Mouse (Mus musculus): ENCODE data around the gene Fermt3. TPM values are rescaled to one million over a fixed set of nuclear protein-coding genes. Genes with fewer than 3 reads are reported as not detected.

The Fermt3 gene
- polyA plus RNA-seq, 1 experiment = 48.3 TPM

DNA sequence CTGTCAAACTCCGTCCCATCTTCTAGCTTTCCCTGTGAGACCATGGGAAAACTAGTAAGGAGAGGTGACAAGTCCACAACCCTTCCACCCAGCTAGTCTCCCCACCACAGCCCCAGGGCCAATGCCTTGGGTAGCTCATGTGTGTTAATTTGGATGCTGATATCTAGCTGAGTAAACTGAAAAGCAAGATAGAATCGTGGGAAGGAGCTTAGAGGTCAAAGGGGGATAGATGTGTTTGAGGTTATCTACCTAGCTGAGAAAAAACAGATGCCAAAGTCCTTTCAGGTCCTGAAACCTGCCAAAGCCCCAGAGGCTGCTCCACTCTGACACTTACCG lies 40.7 kb downstream of the Fermt3 start:
- Histone ChIP-seq H3K36me3 (ENCODE audit: control insufficient read depth) (peaks cover 37% of the 10 kb centered on the region), H3K9me3 (ENCODE audit: control insufficient read depth, low read length) (no peaks in the 10 kb centered on the region), H3K27me3 (ENCODE audit: control insufficient read depth) (no peaks in the 10 kb centered on the region), H3K4me3 (replicated peaks) (peak overlapping the region; percentile 89), H3K4me1 (ENCODE audit: control insufficient read depth) (peaks cover 74% of the 10 kb centered on the region)
- TF ChIP-seq GATA1 (IDR thresholded peaks at IDR 0.05; ENCODE audit: low read length) (no peak), TAL1 (IDR thresholded peaks at IDR 0.05; ENCODE audit: low read length) (no peak)

DNA sequence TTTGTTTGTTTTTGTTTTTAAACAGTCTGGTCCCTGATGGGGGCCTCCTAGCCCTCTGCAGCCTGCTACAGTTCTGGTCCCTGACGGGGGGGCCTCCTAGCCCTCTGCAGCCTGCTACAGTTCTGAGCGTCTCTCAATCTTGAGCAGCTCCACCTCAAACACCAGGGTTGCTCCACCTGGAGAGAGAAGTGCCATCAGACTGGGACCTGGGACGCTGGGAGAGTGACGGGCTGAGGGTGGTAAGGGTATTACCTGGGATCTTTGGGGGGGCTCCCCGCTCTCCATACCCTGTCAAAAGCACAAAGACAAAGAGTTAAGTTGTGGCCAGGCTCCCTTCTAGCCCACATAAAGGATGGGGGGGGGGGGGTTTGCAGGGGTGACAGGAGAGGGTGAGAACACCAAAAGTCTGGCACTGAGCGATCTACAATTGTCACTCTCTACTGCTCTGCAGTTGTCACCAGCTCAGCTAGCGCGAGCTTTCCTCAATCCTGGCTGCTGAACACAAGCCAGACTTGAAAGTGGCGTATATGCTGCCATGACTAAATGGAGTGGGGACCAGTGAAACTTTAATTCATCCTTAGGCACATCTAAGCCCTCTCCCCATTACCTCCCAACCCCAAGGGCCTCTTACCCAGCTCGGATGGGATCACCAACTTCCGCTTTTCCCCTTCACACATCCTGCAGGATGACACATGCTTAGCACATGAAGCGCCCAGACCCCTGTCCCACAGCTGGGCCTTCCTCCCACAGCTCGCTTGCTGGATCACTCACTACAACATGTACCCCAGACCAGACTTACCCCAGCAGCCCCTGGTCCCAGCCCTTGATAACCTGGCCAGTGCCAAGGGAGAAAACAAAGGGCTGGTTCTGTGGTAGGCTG lies 41.3 kb downstream of the Fermt3 start:
- H3K27me3 ChIP-seq (ENCODE audit: control insufficient read depth) = no peaks in the 10 kb centered on the region
- H3K36me3 ChIP-seq (ENCODE audit: control insufficient read depth) = peaks cover 33% of the 10 kb centered on the region
- H3K4me1 ChIP-seq (ENCODE audit: control insufficient read depth) = peaks cover 77% of the 10 kb centered on the region
- no peak for TF ChIP-seq TAL1 (IDR thresholded peaks at IDR 0.05; ENCODE audit: low read length)
- no peak for TF ChIP-seq GATA1 (IDR thresholded peaks at IDR 0.05; ENCODE audit: low read length)
- no peaks in the 10 kb centered on the region for H3K9me3 ChIP-seq (ENCODE audit: control insufficient read depth, low read length)
- peak overlapping the region; percentile 89 for H3K4me3 ChIP-seq (replicated peaks)

GRCm38 (mm10) chr19:6975537-6976521 lies 43.4 kb downstream of the Fermt3 start, which contains the start of gene Plcb3:
Gene Plcb3, minus strand, starts transcription at chr19:6976470.
- Histone ChIP-seq H3K4me1 (ENCODE audit: control insufficient read depth) (peaks cover 82% of the 10 kb centered on the region), H3K27me3 (ENCODE audit: control insufficient read depth) (no peaks in the 10 kb centered on the region), H3K9me3 (ENCODE audit: control insufficient read depth, low read length) (no peaks in the 10 kb centered on the region), H3K4me3 (replicated peaks) (peak within 1 kb of the TSS; percentile 82), H3K36me3 (ENCODE audit: control insufficient read depth) (peaks cover 26% of the 10 kb centered on the region)
- TF ChIP-seq TAL1 (IDR thresholded peaks at IDR 0.05; ENCODE audit: low read length) (no peak), GATA1 (IDR thresholded peaks at IDR 0.05; ENCODE audit: low read length) (no peak)

- no peak for TF ChIP-seq GATA1 (IDR thresholded peaks at IDR 0.05; ENCODE audit: low read length)
- no peak for TF ChIP-seq TAL1 (IDR thresholded peaks at IDR 0.05; ENCODE audit: low read length)
- Histone ChIP-seq H3K4me3 (replicated peaks) (peak within 1 kb of the TSS; percentile 82), H3K4me1 (ENCODE audit: control insufficient read depth) (peaks cover 90% of the 10 kb centered on the region), H3K36me3 (ENCODE audit: control insufficient read depth) (peaks cover 26% of the 10 kb centered on the region), H3K9me3 (ENCODE audit: control insufficient read depth, low read length) (no peaks in the 10 kb centered on the region), H3K27me3 (ENCODE audit: control insufficient read depth) (no peaks in the 10 kb centered on the region; the same call in none of the 2 replicates)
These were observed 44.8 kb downstream of the Fermt3 start, which contains the start of gene Ppp1r14b for GRCm38 (mm10) chr19:6974211-6975205. Gene Ppp1r14b, plus strand, starts transcription at chr19:6974968.

DNA sequence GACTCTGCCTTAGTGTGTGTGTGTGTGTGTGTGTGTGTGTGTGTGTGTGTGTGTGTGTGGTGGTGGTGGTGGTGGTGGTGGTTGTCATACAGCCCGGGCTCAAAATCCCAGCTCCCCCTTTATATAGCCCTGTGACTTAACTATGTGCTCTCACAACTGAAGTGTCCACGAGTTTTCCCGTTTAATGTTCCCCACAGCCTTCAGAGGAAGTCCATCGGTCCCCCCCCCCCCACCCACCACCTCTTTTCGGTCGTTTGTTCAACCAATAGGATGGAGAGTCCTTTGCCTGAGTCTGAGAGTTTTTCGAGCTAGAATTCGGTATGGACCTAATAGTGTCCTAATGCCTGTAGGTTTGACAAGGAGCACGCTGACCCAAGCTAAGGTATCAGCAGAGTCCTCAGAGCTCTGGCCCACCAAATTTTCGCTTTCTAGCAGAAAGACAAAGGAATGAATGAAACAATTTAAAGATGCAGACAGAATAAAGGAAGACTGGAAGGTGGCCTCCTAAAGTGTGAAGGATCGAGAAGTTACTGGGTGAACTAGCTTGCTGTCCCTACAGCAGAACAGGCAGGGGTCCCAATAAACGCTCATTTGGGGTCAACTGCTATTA lies 45.6 kb downstream of the Fermt3 start:
- H3K36me3 ChIP-seq (ENCODE audit: control insufficient read depth) = peaks cover 24% of the 10 kb centered on the region

GRCm38 (mm10) chr19:6972247-6972917 lies 46.9 kb downstream of the Fermt3 start:
- Histone ChIP-seq H3K36me3 (ENCODE audit: control insufficient read depth) (peaks cover 11% of the 10 kb centered on the region), H3K4me1 (ENCODE audit: control insufficient read depth) (peaks cover 90% of the 10 kb centered on the region), H3K9me3 (ENCODE audit: control insufficient read depth, low read length) (no peaks in the 10 kb centered on the region), H3K27me3 (ENCODE audit: control insufficient read depth) (peaks cover 20% of the 10 kb centered on the region), H3K4me3 (replicated peaks) (no peak overlapping the region)
- TF ChIP-seq GATA1 (IDR thresholded peaks at IDR 0.05; ENCODE audit: low read length) = no peak
- TF ChIP-seq TAL1 (IDR thresholded peaks at IDR 0.05; ENCODE audit: low read length) = no peak

More for the DNA sequence above, 45.6 kb downstream of the Fermt3 start:
- peaks cover 8% of the 10 kb centered on the region for H3K27me3 ChIP-seq (ENCODE audit: control insufficient read depth)
- H3K4me1 ChIP-seq (ENCODE audit: control insufficient read depth) = peaks cover 90% of the 10 kb centered on the region
- no peak for TF ChIP-seq TAL1 (IDR thresholded peaks at IDR 0.05; ENCODE audit: low read length)
- TF ChIP-seq GATA1 (IDR thresholded peaks at IDR 0.05; ENCODE audit: low read length) = no peak
- H3K4me3 ChIP-seq (replicated peaks) = peak overlapping the region; percentile 82
- H3K9me3 ChIP-seq (ENCODE audit: control insufficient read depth, low read length) = no peaks in the 10 kb centered on the region

- no peaks in the 10 kb centered on the region for H3K9me3 ChIP-seq (ENCODE audit: control insufficient read depth, low read length)
- H3K4me3 ChIP-seq (replicated peaks) = no peak overlapping the region
- H3K4me1 ChIP-seq (ENCODE audit: control insufficient read depth) = peaks cover 91% of the 10 kb centered on the region
- no peak for TF ChIP-seq GATA1 (IDR thresholded peaks at IDR 0.05; ENCODE audit: low read length)
- TF ChIP-seq TAL1 (IDR thresholded peaks at IDR 0.05; ENCODE audit: low read length) = no peak
- peaks cover 20% of the 10 kb centered on the region for H3K27me3 ChIP-seq (ENCODE audit: control insufficient read depth)
- peaks cover 5% of the 10 kb centered on the region for H3K36me3 ChIP-seq (ENCODE audit: control insufficient read depth)
These were observed 47.6 kb downstream of the Fermt3 start for GRCm38 (mm10) chr19:6971644-6972043.
